Mouse (Mus musculus): ENCODE results near the gene Clic1. TPM values are rescaled to one million over a fixed set of nuclear protein-coding genes. Genes with fewer than 3 reads are reported as not detected.

Clic1 gene
- polyA plus RNA-seq, 1 experiment from 2014 or later, result 102 TPM

DNA sequence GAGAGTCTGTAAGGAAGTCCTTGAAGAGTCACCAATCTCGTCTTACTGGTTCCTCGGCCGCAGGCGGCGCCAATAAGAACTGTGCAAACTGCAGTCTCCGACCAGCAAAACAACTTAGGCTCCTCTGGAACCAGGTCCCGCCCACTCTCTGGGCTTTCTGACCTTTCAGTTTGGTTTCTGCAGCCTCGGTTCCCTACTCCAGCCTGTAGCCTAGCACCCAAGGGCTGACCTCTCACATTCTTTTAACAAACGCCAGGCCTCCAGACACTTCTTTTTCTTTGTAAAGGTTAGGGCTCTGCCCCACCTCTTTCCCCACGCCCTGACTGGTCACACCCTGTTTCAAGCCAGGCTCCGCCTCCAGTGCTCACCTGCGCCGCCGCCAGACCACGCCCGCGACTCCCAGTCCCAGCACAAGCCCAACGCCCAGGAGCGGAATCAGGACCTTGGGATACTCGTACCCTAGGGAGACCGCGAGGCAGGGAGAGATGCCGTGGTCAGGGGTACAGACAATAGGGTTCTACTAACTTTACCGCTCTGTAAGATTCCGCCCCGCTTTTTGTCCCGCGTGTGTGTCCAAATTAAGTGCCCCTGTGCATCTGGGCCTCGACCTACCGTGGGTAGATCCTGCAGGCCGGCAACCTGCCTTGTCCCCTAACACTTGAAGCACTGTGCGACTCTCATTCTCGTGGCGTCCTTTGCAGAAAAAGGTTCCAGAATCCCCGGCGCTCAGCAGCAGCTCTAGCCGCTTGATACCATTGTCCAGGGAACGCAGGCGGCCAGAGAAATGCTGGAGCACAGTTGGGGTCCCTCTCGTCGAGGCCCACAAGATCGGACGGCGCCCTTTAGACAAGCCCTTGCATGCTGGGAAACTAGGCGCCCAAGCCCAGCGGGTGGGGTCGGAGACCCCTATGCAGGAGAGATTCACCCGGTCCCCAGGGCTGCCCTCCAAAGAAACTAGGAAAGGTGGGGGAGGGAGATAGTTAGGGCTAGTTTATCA, 15.5 kb downstream of the Clic1 start, which contains the start of gene Ly6g6c:
TSS of gene Ly6g6c (plus strand) at position 438 of the 997 bp plus-strand sequence.
- peak within 1 kb of the TSS; percentile 22; the same call in 1 of the 2 replicates for H3K9ac ChIP-seq (replicated peaks)
- peaks cover 16% of the 10 kb centered on the region for H3K4me1 ChIP-seq (ENCODE audit: insufficient read depth)
- peaks cover 7% of the 10 kb centered on the region; the same call in 1 of the 2 replicates for H3K36me3 ChIP-seq (replicated peaks; ENCODE audit: insufficient read depth, low read length)
- ATAC-seq, result peak; percentile 49
- H3K4me3 ChIP-seq (ENCODE audit: low read depth, low read length), result peak within 1 kb of the TSS; percentile 46
- peaks cover 51% of the 10 kb centered on the region for H3K27me3 ChIP-seq (ENCODE audit: insufficient read depth, low read length)
- peak; percentile 54 for DNase-seq
- H3K27ac ChIP-seq (ENCODE audit: low read depth), result no peak within 1 kb of the TSS
- H3K4me2 ChIP-seq (ENCODE audit: low read depth, low read length), result peak within 1 kb of the TSS; percentile 79
- WGBS (ENCODE audit: insufficient replicate concordance), result 1% methylated on average over 48 of the region's 48 CpGs
- TF ChIP-seq CTCF (IDR thresholded peaks at IDR 0.05; ENCODE audit: low read depth) (no peak), EP300 (IDR thresholded peaks at IDR 0.05; ENCODE audit: low read depth) (no peak)
- H3K9me3 ChIP-seq (ENCODE audit: low read length), result no peaks in the 10 kb centered on the region

DNA sequence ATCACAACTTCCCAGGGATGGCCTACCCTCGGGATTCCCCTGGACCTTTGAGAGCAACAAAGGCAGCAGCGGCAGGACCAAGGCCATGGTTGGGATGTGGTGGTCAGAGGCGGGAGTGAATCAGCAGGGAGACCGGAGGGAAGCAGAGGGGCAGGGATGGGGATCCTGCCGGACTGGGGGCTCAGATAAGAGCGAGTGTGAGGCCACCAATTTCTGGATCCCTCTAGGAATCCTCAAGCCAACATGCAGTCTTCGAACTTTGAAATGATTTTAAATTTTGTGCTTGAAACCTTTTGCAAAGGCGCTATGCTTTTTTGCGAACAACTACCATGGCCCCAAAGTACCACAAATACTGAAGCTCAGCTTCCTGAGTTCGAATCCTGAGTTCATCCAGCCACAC, 16.3 kb downstream of the Clic1 start, which contains the start of gene Mpig6b:
TSS of gene Mpig6b (minus strand) at position 101 of the 400 bp plus-strand sequence.
- Histone ChIP-seq H3K36me3 (replicated peaks; ENCODE audit: insufficient read depth, low read length) (0 out of 2 replicates have a peak, but pooled peaks cover 2% of the 10 kb centered on the region), H3K27ac (ENCODE audit: low read depth) (no peak within 1 kb of the TSS), H3K4me1 (ENCODE audit: insufficient read depth) (peaks cover 13% of the 10 kb centered on the region), H3K4me2 (ENCODE audit: low read depth, low read length) (peak within 1 kb of the TSS; percentile 79), H3K4me3 (ENCODE audit: low read depth, low read length) (peak within 1 kb of the TSS; percentile 46), H3K9ac (replicated peaks) (peak within 1 kb of the TSS; percentile 22; the same call in 1 of the 2 replicates), H3K27me3 (ENCODE audit: insufficient read depth, low read length) (peaks cover 51% of the 10 kb centered on the region), H3K9me3 (ENCODE audit: low read length) (no peaks in the 10 kb centered on the region)
- WGBS (ENCODE audit: insufficient replicate concordance), result 44% methylated on average over 10 of the region's 10 CpGs
- DNase-seq, result no peak
- TF ChIP-seq CTCF (IDR thresholded peaks at IDR 0.05; ENCODE audit: low read depth) (no peak), EP300 (IDR thresholded peaks at IDR 0.05; ENCODE audit: low read depth) (no peak)
- ATAC-seq, result no peak

DNA sequence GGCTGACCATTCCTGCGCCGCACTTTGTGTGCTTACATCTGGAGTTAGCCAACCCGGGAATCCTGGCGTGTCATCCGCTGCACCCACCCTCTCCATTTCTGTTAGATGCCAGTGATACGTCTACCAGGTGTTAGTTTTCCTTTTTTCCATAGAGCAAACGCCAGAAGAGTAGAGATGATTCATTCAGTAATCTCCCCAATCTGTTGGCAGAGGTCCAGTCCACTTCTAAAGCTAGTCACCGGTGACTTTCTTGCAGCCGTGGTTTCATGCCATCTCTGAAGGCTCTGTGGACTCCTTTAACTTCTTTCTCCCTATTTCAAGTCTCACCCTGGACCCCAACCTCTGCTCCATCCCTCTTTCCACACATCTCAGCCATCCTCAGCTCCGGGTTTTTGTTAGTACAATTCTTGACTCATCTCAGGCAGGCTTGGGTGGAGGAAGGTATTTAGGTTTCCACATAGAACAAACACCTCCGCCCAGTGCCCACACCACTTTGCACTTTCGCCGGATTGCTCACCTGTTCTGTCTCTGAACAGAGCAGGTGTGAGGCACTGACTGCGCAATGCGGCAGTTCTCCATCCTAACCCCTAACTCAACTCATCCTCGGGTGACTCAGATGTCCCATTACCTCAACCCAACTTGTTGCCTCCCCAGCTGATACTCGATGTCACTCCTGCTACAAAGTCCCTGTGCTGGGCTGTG, 18.6 kb downstream of the Clic1 start:
- Histone ChIP-seq H3K4me3 (ENCODE audit: low read depth, low read length) (no peak overlapping the region), H3K36me3 (replicated peaks; ENCODE audit: insufficient read depth, low read length) (no peaks in the 10 kb centered on the region), H3K27ac (ENCODE audit: low read depth) (no peak overlapping the region), H3K27me3 (ENCODE audit: insufficient read depth, low read length) (peaks cover 48% of the 10 kb centered on the region), H3K4me2 (ENCODE audit: low read depth, low read length) (no peak overlapping the region), H3K9me3 (ENCODE audit: low read length) (no peaks in the 10 kb centered on the region), H3K9ac (replicated peaks) (no peak overlapping the region), H3K4me1 (ENCODE audit: insufficient read depth) (peaks cover 13% of the 10 kb centered on the region)
- ATAC-seq (no peak), DNase-seq (no peak)
- 70% methylated on average over 17 of the region's 17 CpGs for WGBS (ENCODE audit: insufficient replicate concordance)
- TF ChIP-seq CTCF (IDR thresholded peaks at IDR 0.05; ENCODE audit: low read depth) (no peak), EP300 (IDR thresholded peaks at IDR 0.05; ENCODE audit: low read depth) (no peak)

DNA sequence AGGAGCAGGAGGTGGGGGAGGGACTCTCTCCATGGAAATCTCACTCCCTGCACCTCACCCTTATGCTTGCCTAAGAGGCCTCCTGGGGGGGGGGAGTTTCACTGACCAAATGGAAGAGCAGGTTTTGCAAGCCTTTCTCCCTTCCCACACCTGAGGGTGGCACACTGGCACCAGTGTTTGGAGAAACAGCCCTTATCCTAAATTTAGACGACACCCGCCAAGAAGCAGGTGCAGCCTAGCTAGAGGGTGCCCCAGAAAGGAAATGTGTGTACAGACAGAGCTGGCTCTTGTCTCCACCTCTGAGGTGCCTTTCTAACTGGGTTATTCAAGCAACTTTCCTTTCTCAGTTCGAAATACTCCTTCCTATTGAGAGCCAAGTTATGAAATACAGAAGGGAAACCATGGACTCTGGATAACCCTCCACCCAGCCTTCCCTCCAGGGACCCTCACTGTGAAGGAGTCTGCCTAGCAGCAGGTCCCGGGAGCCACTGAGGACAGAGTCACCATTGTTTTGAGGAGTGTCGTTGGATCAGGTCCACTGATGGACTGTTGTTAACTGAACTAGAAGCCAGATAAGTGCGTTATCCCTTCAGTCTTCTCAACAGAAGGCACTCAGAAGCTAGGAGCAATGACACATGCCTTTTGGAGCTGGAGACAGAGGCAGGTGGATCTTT, 20.9 kb downstream of the Clic1 start:
- Histone ChIP-seq H3K4me1 (ENCODE audit: insufficient read depth) (peaks cover 2% of the 10 kb centered on the region), H3K9ac (replicated peaks) (no peak overlapping the region; the same call in 1 of the 2 replicates), H3K27ac (ENCODE audit: low read depth) (no peak overlapping the region), H3K9me3 (ENCODE audit: low read length) (no peaks in the 10 kb centered on the region), H3K27me3 (ENCODE audit: insufficient read depth, low read length) (peaks cover 25% of the 10 kb centered on the region), H3K4me3 (ENCODE audit: low read depth, low read length) (no peak overlapping the region), H3K36me3 (replicated peaks; ENCODE audit: insufficient read depth, low read length) (no peaks in the 10 kb centered on the region), H3K4me2 (ENCODE audit: low read depth, low read length) (no peak overlapping the region)
- no peak for DNase-seq
- TF ChIP-seq EP300 (IDR thresholded peaks at IDR 0.05; ENCODE audit: low read depth) (no peak), CTCF (IDR thresholded peaks at IDR 0.05; ENCODE audit: low read depth) (no peak)
- ATAC-seq, result no peak
- WGBS (ENCODE audit: insufficient replicate concordance), result 45% methylated on average over 6 of the region's 6 CpGs

DNA sequence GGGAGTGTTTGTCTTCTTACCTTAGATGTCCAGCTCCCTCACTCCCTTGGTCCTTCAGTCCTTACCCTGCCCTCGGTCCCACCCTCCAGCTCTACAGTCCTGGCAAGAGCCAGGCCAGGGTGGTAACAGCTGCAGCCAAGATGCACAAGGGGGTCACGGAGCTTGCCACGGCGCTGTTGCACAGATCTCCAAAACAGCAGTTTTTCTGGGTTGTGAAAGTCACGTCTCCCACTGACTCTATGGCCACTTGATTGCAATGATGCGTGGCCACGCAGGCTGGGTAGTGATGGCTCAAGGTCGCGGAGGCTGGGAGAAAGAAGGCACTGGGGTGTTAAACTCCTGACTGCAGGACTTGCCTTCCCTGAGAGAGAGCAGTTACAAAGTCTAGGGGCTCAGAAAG, 21.7 kb downstream of the Clic1 start:
- Histone ChIP-seq H3K36me3 (replicated peaks; ENCODE audit: insufficient read depth, low read length) (no peaks in the 10 kb centered on the region), H3K4me2 (ENCODE audit: low read depth, low read length) (no peak overlapping the region), H3K9me3 (ENCODE audit: low read length) (no peaks in the 10 kb centered on the region), H3K4me1 (ENCODE audit: insufficient read depth) (no peaks in the 10 kb centered on the region), H3K4me3 (ENCODE audit: low read depth, low read length) (no peak overlapping the region), H3K9ac (replicated peaks) (no peak overlapping the region), H3K27me3 (ENCODE audit: insufficient read depth, low read length) (peaks cover 22% of the 10 kb centered on the region), H3K27ac (ENCODE audit: low read depth) (no peak overlapping the region)
- TF ChIP-seq CTCF (IDR thresholded peaks at IDR 0.05; ENCODE audit: low read depth) (no peak), EP300 (IDR thresholded peaks at IDR 0.05; ENCODE audit: low read depth) (no peak)
- WGBS (ENCODE audit: insufficient replicate concordance), result 73% methylated on average over 9 of the region's 9 CpGs
- DNase-seq (no peak), ATAC-seq (no peak)

Measured in liver, postnatal 0 days (tissue).